Mouse (Mus musculus) bone marrow, adult 2 months (tissue): Measurements from ENCODE around the gene Gnat1.
"Not testable (repeated sequence)": the region's sequence is repeated elsewhere in the genome, so short reads cannot be mapped to it uniquely, and the experiment has no call there.

Source experiments
- CTCF ChIP-seq: fragments of 200-500 bp; IDR thresholded peaks from 2 replicates; pipeline ENCODE4 v1.5.1; 2011; ENCODE audit warnings: low read length, control low read depth; ENCODE audit not compliant: control insufficient read depth, insufficient read depth
- POLR2A ChIP-seq: fragments of 200-500 bp; IDR thresholded peaks from 2 replicates; pipeline ENCODE4 v1.6.1; 2011; ENCODE audit warnings: low read depth, mild to moderate bottlenecking, control low read depth, low read length, borderline replicate concordance; ENCODE audit not compliant: control insufficient read depth

DNA sequence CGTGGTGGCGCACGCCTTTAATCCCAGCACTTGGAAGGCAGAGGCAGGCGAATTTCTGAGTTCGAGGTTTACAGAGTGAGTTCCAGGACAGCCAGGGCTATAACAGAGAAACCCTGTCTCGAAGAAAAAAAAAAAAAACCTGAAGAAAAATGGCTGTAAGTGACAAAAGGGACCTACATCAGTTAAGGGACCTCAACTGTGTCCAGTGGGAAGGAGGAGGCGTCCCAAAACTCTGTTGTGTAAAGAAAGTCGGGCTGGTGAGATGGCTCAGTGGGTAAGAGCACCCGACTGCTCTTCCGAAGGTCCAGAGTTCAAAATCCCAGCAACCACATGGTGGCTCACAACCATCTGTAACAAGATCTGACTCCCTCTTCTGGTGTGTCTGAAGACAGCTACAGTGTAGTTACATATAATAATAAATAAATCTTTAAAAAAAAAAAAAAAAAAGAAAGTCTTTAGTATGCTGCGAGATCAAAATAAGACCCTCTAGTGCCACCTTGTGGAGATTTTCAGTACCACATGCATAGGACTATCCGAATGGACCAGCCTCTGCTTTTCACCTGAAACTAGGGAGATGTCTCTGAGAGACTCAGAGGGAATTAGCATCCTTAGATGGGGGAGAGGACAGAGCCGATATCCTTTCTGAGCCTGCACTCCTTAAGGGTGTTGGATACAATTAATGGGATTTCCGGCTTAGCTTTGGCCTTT lies 1.5 kb downstream of the Gnat1 start:
- not testable (repeated sequence) for TF ChIP-seq POLR2A, CTCF
